Mouse (Mus musculus) cerebellum, postnatal 10 days (tissue): Measurements from ENCODE around the gene Gm20481.
"Not testable (repeated sequence)": the region's sequence is repeated elsewhere in the genome, so short reads cannot be mapped to it uniquely, and the experiment has no call there.

ENCODE experiments used
- DNase-seq, 2 experiments: peaks; one replicate each; pipeline ENCODE4 v3.0.0; 2021; ENCODE audit warnings: mixed read lengths in 2 of 2

The Gm20481 gene

DNA sequence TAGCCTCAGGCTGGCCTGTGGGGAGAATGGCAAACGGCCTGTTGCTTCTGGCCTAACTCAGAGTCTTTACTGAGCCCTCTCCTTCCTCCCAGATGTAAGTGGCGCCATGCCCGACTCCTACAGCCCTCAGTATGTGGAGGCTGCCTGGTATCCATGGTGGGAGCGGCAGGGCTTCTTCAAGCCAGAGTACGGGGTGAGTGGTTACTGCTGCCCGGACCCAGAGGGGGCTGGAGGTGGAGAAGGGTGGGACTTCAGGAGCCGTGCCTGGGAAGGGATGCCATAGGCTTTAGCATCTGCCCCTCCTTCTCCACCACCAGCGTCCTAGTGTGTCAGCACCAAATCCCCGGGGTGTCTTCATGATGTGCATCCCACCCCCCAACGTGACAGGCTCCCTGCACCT lies 35.4 kb downstream of the Gm20481 start:
- DNase-seq = peak in 1 of 2 experiments; percentile 9

DNA sequence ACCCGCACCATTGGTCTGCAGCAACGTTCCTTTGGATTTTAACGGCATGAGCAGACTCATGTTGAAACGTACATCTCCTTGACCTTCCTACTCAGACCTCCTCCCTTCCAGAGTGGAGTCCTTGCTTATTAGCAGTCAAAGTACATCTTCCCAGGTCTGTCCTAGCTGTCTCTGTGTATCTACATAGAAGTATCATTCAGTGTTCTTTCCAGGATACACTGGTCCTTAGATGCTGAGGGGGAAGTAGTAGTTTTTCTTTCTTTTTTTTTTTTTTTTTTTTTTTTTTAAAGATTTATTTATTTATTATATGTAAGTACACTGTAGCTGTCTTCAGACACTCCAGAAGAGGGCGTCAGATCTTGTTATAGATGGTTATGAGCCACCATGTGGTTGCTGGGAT lies 36.2 kb downstream of the Gm20481 start:
- DNase-seq = not testable (repeated sequence)

DNA sequence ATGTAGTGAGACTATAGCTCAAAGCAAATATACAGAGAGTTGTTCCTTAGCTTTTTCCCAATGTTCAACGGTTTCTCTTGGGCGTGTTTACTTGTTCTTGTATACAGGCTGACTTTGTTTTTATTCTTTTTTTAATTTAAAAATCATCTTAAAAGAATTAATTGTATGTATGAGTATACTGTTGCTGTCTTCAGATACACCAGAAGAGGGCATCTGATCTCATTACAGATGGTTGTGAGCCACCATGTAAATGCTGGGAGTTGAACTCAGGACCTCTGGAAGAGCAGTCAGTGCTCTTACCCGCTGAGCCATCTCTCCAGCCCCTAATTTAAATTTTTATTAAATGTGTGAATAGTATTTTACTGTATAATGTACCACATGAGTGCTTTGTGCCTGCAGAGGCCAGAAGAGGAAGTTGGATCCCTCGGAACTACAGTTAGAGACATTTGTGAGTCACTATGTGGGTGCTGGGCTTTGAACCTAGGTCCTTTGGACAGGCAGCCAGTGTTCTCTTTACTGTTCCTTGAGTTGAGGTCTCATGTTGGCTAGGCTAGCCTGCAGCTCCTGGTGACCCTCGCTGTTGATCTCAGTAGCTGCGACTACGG lies 37.8 kb downstream of the Gm20481 start:
- DNase-seq = no peak

DNA sequence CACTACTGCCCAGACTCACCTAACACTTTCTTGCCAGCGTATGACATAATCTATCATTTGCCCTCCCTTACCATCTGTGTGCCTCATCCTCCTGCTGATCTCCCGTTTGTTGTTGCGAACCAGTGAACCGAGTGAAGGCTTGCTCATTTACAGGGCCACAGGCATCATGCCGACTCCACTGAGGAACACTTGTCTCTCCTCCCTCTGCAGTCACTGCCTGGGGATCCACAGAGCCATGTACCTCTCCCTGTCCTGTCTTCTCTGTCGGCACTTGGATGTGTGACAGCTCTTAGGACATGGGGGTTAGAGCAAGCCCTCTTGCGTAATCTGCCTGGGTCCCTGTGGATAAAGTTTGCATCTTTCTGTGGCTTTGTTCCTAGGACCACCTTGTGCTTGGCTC lies 39.9 kb downstream of the Gm20481 start:
- peak; percentile 77 to 81 for DNase-seq

DNA sequence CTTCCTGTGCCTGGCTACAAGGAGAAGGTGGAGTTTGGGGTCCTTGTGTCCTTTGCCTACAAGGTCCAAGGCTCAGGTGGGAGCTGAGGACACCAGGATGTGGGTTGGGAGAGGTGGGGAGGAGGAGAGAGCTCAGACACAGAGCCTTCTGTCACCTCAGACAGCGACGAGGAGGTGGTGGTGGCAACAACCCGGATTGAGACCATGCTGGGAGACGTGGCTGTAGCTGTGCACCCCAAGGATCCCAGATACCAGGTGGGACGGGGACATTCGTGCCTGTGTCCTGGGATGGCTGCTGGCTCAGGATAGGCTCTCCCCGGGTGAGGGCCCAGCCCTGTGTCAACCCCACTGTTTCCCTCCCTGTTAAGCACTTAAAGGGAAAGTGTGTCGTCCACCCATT lies 41.7 kb downstream of the Gm20481 start:
- peak in 1 of 2 experiments; percentile 7 for DNase-seq

DNA sequence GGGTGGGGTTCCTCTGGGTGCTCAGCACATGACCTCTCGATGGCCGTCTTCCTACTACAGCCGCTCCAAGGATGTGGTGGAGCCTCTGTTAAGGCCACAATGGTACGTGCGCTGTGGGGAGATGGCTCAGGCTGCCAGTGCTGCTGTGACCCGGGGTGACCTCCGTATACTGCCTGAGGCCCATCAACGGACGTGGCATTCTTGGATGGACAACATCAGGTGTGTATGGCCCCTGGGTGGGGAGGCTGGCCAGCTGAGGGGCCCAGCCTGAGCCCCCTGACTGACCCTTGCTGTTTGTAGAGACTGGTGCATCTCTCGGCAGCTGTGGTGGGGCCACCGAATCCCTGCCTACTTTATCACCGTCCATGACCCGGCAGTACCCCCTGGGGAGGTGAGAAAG lies 42.7 kb downstream of the Gm20481 start:
- peak in 1 of 2 experiments; percentile 16 for DNase-seq

DNA sequence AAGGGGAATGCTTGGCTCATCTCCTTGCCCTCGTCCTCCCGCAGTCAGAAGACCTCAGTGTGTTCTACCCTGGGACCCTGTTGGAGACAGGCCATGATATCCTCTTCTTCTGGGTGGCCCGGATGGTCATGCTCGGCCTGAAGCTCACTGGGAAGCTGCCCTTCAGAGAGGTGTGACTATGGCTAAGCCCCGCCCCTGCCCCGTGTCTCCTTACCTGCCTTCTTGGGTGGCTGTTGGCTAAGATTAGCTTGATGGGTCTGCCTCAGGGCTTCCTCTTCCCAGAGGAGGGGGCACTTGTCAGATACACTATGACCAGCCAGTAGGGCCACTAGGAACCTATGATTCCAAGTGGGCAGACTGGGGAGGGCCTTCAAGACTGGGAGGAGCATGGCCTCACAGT lies 43.5 kb downstream of the Gm20481 start:
- DNase-seq = peak; percentile 9 to 14

DNA sequence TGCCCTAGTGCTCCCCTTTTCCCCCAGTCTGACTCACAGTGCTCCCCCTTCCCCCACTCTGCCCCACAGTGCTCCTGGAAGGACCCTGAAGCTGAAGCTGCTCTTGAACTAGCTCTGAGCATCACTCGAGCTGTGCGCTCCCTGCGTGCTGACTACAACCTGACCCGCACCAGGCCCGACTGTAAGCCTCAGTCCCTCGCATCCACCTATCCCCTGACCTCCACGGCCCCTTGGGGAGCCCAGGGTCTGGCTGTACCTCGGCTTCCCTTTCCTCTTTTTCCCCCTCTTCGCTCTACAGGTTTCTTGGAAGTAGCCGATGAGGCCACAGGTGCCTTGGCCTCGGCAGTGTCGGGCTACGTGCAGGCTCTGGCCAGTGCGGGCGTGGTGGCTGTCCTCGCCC lies 45.6 kb downstream of the Gm20481 start:
- no peak for DNase-seq

DNA sequence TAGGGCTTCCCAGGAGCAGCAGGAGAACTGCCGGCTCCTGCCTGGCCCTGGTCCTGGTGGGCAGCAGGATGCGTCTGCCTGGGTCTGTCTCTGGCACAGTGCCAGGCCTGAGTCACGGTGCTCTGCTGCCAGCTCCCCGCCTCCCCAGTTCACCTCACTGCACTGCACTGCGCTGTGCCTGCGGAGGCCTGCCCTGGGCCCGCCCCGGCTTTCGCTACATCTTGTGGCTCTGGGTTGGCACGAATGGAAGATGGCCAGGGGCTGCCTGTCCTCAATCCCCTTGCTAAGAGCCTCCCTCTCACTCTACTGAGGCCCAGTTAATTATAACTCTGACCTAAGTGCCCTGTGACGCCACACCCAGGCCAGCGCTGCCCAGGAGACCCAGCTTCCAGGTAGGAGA lies 46.7 kb downstream of the Gm20481 start, which contains the start of gene Vwa7:
Gene Vwa7 (plus strand): TSS at position 204 of the 400 bp plus-strand sequence.
- DNase-seq = peak; percentile 93 to 95

DNA sequence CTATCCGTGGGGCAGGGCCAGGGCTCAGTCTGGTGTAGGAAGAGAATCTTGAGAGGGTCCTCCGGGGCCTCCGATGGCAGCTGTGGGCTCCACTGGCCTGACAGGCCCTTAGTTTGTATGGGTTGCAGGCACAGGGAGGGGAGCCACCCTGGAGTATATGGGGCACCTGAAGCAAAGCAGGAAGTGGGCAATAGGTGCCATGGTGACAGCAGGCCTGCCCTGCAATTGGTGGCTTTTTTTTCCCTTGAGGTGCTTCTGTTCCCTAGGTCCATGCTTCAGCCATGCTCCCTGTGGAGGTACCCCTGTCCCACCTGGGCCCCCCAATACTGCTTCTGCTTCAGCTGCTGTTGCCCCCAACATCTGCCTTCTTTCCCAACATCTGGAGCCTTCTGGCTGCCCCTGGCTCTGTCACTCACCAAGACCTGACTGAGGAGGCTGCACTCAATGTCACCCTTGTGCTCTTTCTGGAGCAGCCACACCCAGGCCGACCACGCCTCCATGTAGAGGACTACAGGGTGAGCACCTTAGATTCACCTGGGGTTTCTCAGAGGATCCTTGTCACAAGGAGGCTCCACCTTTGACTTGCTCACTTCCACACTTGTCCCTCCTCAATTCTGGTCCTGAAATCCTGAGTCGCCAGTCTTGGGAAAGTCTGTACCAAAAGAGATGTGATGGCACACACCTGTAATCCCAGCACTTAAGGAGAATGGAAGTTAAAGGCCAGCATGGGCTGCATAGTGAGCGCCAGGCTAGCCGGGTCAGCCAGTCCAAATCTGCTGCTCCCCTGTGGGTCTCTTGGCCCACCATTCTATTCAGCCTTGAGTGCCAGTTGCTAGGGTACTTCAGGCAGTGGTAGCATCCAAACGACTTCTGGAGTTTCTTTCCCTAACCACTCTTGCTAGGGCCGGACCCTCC lies 47.3 kb downstream of the Gm20481 start:
- DNase-seq = peak; percentile 63 to 71

DNA sequence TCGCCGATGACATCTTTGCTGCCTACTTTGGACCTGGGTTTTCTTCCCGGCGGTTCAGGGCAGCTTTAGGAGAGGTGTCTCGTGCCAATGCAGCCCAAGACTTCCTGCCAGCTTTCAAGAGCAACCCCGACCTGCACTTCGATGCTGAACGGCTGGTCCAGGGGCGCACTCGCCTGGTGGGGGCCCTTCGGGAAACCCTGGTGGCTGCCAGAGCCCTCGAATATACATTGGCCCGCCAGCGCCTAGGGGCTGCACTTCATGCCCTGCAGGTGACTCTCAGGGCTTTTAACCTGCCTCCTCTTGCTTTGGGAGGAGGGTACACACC lies 48.0 kb downstream of the Gm20481 start:
- DNase-seq = no peak

DNA sequence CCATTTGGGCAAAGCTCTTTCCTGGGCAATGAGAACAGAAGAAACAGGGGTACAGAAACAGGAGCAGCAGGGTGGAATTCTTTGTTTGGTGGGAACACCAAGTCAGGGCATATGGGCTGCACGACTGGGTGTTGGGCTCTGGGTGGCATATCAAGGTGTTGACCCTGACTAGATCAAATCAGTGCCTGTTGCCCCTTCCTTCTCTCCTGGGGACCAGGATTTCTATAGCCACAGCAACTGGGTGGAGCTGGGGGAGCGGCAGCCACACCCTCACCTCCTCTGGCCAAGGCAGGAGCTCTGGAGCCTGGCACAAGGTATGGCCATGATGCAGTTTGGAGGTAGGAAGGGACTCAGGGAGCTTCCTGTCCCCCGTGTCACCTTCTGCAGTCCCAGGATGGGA lies 48.5 kb downstream of the Gm20481 start:
- DNase-seq = no peak

DNA sequence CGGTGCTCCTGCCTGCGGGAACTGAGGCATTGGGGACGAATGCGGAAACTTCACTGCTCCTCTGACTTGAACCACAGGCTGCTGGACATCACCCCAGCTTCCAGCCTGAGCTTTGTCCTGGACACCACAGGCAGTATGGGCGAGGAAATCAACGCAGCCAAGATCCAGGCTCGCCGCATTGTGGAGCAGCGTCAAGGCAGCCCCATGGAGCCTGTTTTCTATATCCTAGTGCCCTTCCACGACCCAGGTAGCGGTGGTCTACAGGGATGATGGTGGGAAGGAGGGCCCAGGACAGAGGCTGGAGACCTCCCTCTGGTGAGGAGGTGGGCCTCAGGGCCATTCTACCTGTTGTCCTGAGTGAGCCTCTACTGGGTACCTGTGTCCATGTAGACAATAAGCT lies 50.2 kb downstream of the Gm20481 start:
- peak in 1 of 2 experiments; percentile 18 for DNase-seq

DNA sequence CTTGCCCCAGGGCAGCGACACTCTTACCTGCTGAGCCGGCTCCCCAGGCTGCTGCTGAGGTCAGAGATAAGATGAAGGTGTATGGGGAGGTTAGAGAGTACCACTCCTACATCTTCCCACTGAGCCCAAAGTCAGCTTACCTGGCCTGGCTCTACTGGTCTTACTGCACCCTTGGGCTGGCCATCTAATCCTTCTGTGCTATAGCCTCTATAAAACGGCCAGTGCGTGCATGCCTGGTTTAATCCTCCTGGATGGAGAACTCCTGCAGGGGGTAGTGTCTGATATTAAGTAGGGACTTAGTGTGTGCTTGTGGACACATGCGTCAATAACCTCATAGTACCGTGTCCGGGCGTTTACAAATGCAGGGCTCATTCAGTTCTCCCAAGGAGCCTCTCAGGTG lies 50.8 kb downstream of the Gm20481 start:
- no peak for DNase-seq

DNA sequence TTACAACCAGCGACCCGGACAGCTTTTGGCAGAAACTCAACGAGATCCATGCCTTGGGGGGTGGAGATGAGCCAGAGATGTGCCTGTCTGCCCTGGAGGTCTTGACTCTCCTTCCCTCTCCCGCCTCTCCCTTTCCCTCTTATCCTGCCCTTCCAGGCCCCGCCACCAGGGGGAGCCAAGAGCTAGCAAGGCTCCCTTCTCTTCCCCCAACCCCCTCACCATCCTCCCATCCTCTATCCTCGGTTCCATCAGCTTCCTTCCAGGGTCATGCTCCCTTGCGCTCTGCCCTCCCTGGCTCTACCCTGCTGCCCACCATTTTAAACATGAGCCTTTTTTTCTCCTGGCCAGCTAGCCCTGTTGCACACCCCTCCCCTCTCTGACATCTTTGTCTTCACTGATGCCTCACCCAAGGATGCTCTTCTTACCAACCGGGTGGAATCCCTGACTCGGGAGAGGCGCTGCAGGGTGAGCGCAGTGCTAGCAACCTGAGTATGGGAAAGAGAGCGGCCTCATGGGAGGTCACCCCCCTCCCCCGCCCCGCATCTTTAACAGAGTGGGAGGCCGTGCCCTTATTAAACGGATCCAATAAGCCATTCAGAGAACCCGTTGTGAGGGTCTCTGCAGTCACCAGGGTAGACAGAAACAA lies 51.6 kb downstream of the Gm20481 start:
- peak; percentile 97 to 98 for DNase-seq
